Mouse (Mus musculus) CD4-positive naive resting alpha-beta T cell, adult 76 days (primary cell): ENCODE results near the gene Krtap1-5. TPM values are rescaled to one million over a fixed set of nuclear protein-coding genes. Genes with fewer than 3 reads are reported as not detected.

ENCODE experiments used
- total RNA-seq: library from RNA; stranded (reverse); gene quantifications from one replicate; pipeline ENCODE4 v1.2.4, GENCODE M21; 2023

Krtap1-5 gene
- not detected for total RNA-seq

DNA sequence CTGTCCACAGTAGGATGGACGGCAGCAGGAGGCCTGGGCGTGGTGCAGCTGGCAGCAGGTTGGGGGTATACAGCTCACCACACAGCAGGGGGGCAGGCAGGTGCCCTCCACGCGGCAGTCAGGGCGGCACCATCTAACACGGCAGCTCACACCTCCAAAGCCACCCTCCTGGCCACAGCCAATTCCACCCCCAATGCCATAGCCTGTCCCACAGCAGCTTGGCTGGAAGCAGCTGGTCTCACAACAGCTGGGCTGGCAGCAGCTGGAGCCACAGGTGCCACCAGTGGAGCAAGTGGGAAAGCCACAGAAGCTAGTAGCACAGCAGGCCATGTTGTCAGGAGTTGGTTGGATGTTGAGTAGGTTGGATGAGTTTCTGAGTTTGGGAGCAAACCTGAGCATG lies at the start of gene Krtap1-5:
Gene Krtap1-5 (minus strand): TSS at position 381 of the 400 bp plus-strand sequence.

DNA sequence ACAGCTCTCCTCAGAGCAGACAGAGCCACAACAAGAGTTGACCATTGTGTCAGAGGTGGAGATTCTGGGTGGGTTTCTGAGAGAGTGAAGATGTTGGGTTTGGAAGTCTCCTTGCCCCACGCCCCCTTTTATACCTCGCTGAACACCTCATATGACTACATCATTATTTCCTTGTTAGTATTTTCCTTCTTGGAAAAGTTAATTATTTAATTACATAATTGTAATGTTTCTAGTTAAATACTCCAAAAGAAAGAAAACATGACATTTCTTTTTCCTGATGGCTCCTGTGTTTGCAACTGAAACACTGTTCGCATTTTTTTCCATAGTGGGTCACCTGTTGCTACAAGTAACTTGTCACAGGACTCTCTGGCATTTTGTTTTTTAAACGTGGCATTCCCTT lies 47.3 kb upstream of the Krtap1-5 start, which contains the start of gene Krtap4-1:
Gene Krtap4-1 (minus strand): TSS at position 101 of the 400 bp plus-strand sequence.

DNA sequence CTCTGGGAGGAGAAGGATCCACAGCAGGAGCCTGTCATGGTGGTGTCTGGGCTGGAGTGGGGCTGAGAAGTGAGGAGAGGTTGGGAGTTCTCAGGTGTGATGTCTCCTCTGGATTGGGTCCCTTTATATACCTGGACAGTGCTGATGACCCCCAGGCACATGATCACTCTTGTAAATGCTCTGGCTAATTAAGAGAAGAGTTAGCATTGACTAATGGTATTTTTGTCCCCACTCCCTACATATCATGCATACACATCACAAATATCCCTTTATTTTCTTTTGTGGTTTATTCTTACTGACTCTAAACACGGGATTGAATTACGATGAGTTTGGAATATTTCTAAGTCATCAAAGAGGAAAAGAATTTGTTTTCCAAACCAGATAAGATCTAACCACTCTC lies 39.5 kb upstream of the Krtap1-5 start, which contains the start of gene Gm11562:
Gene Gm11562 (minus strand): TSS at position 101 of the 400 bp plus-strand sequence.

DNA sequence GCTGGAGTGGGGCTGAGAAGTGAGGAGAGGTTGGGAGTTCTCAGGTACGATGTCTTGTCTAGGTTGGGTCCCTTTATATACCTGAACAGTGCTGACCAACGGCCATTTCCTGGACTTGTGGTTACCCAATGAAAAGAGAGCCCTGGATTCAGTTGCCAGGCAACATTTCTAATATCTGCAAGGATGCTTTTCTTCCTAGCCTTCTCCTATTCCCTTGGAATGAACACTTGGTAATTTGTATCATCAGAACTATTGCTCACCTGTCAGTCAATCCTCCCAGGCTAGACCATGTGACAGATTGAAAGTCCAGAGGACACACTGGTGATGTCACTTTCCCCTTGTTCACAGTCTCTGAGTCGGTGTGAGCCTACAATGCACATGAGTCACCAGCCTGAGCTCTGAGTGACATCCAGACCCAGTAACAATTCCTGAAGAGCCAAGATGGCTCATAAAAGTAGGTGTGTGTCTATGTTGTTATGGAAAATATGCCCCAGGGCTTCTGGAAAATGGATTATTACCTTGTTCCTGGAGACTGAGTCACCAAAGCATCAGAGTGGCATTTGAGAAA lies 34.1 kb upstream of the Krtap1-5 start, which contains the start of gene Krtap2-4:
Gene Krtap2-4 (minus strand): TSS at position 51 of the 568 bp plus-strand sequence.

DNA sequence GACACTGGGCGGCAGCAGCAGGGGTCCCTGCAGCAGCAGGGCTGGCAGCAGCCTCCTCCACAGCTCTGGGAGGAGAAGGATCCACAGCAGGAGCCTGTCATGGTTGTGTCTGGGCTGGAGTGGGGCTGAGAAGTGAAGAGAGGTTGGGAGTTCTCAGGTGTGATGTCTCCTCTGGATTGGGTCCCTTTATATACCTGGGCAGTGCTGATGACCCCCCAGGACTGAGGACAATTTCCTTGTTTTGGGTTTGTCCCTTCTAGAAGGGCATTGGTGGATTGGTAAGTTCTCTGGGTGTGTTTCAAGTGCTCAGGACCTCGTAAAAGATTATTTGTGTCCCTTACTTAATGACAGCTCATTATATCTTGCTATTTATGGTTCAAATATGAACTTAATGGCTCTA lies 29.3 kb upstream of the Krtap1-5 start, which contains the start of gene Gm11937:
Gene Gm11937 (minus strand): TSS at position 101 of the 400 bp plus-strand sequence.

DNA sequence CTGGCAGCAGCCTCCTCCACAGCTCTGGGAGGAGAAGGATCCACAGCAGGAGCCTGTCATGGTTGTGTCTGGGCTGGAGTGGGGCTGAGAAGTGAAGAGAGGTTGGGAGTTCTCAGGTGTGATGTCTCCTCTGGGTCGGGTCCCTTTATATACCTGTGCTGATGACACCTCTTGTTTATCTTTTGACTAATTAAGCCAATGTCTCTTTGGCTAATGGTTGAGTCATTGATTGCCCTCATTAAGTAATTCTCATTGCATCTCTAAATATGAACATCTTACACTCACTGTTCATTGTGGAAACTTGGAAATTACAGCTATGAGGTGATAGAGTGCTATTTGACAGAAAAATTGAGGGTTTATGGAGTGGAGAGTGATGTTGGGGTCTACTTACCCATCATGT lies 22.4 kb upstream of the Krtap1-5 start, which contains the start of gene Gm11938:
Gene Gm11938 (minus strand): TSS at position 101 of the 400 bp plus-strand sequence.

DNA sequence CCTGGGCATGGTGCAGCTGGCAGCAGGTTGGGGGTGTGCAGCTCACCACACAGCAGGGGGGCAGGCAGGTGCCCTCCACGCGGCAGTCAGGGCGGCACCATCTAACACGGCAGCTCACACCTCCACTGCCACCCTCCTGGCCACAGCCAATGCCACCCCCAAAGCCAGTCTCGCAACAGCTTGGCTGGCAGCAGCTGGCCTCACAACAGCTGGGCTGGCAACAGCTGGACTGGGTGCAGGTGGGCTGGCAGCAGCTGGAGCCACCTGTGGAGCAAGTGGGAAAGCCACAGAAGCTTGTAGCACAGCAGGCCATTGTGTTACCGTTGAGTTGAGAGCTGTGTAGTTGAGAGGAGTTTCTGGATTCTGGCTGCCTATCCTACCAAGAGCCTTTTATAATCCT lies 16.9 kb upstream of the Krtap1-5 start, which contains the start of gene Krtap9-3:
Gene Krtap9-3 (minus strand): TSS at position 364 of the 400 bp plus-strand sequence.

DNA sequence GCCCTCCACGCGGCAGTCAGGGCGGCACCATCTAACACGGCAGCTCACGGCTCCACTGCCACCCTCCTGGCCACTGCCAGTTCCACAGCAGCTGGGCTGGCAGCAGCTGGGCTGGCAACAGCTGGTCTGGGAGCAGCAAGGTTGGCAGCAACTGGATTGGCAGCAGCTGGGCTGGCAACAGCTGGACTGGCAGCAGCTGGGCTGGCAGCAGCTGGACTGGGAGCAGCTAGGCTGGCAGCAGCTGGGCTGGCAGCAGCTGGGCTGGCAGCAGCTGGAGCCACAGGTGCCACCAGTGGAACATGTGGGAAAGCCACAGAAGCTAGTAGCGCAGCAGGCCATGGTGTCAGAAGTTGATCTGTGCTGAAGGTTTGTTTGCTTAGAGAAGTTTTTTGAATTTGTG lies 10.2 kb upstream of the Krtap1-5 start, which contains the start of gene Krtap1-3:
Gene Krtap1-3 (minus strand): TSS at position 359 of the 400 bp plus-strand sequence.

DNA sequence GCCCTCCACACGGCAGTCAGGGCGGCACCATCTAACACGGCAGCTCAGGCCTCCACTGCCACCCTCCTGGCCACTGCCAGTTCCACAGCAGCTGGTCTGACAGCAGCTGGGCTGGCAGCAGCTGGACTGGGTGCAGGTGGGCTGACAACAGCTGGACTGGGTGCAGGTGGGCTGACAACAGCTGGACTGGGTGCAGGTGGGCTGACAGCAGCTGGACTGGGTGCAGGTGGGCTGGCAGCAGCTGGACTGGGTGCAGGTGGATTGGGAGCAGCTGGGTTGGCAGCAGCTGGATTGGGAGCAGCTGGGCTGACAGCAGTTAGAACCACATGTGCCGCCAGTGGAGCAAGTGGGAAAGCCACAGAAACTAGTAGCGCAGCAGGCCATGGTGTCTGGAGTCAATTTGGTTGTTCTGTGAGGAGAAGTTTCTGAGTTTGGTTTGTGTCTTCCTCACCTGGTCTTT lies 2.5 kb upstream of the Krtap1-5 start, which contains the start of gene Krtap1-4:
Gene Krtap1-4 (minus strand): TSS at position 410 of the 460 bp plus-strand sequence.

DNA sequence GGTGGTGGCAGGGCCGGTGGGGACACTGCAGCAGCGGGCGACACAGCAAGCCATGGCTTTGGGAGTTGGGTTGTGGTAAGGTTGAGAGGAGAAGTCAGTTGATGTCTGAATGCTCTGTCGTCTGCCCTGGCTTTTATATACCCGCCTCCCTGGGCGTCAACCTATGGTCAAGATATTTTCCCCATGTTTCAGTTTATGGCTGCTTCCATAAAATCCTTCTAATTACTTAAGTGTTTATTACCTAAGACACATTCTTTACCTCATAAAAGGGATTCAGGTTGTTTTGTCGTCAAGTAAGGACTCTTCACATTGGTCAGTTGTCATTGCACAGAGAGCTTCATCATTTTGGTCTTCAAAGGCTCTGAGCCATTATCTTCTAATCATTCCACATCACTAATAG lies 14.3 kb downstream of the Krtap1-5 start, which contains the start of gene Krtap3-1:
Gene Krtap3-1 (minus strand): TSS at position 101 of the 400 bp plus-strand sequence.

DNA sequence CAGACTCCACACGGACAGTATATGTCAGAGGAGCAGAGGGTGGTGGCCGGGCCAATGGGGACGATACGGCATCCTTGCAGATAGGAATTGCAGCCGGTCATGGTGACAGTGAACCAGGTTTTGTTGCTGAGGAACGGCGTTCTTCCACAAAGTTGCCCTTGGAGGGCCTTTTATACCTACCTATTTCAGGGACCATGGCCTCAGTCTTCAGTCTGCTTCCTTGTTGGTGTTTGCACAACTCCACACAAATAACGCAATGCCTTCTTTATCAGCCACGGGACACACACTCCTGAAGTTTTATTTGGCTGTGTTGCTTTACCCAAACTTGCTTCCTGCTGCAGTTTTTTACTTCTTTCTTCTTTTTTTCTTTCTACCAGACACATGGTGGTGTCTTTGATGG lies 21.4 kb downstream of the Krtap1-5 start, which contains the start of gene Gm11939:
Gene Gm11939 (minus strand): TSS at position 101 of the 400 bp plus-strand sequence.

DNA sequence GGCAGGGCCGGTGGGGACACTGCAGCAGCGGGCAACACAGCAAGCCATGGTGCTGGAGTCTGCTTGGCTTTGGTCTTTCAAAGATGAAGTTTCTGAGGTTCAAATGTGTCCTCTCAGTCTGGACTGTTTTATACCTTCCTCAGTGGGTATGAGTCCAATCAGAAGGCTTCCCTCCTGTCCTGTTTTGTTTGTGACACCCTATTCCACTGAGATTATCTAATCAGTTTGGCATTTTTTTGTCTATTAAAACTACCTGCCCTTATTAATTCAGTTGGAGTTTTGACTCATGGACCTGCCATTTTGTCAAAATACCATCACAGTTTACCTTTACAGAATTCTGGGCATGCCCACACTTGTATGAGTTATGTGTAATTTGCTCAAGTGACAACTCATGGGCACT lies 24.1 kb downstream of the Krtap1-5 start, which contains the start of gene Krtap3-2:
Gene Krtap3-2 (minus strand): TSS at position 101 of the 400 bp plus-strand sequence.

DNA sequence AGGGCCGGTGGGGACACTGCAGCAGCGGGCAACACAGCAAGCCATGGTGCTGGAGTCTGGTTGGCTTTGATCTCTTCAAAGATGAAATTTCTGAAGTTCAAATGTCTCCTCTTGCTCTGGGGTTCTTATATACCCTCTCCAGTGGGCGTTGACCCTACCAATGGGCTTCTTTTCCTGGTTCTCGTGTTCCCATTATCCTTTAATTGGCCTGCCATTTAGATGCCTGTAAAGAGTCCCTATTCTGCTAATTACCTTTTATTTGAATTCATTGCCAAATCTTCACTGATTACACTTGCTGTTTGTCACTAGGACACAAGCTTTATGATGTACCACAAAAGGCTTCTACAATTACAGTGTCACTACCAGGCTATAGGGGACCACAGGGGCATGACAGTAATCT lies 30.1 kb downstream of the Krtap1-5 start, which contains the start of gene Krtap3-3:
Gene Krtap3-3 (minus strand): TSS at position 101 of the 400 bp plus-strand sequence.

Other genes with a start within 250 kb of the Krtap1-5 start
- not detected for gene Krt26, start 243.1 kb downstream of the Krtap1-5 start, total RNA-seq
- gene Krt27, start 229.9 kb downstream of the Krtap1-5 start, total RNA-seq, result not detected
- not detected for gene Krt28, start 206.1 kb downstream of the Krtap1-5 start, total RNA-seq
- 4.6 TPM for gene Krt10, start 191.7 kb downstream of the Krtap1-5 start, total RNA-seq
- gene Krt12, start 158.8 kb downstream of the Krtap1-5 start, total RNA-seq, result not detected
- not detected for gene Krt20, start 142.9 kb downstream of the Krtap1-5 start, total RNA-seq
- gene Krt23, start 87.9 kb downstream of the Krtap1-5 start, total RNA-seq, result not detected
- not detected for gene Krt39, start 59.7 kb downstream of the Krtap1-5 start, total RNA-seq
- not detected for gene Krt40, start 37.9 kb downstream of the Krtap1-5 start, total RNA-seq
- gene Krtap3-3, start 30.2 kb downstream of the Krtap1-5 start, total RNA-seq, result not detected
- gene Krtap3-2, start 24.2 kb downstream of the Krtap1-5 start, total RNA-seq, result not detected
- not detected for gene Gm11939, start 21.6 kb downstream of the Krtap1-5 start, total RNA-seq
- not detected for gene Krtap3-1, start 14.4 kb downstream of the Krtap1-5 start, total RNA-seq
- not detected for gene Krtap1-4, start 2.6 kb upstream of the Krtap1-5 start, total RNA-seq
- gene Krtap1-3, start 10.3 kb upstream of the Krtap1-5 start, total RNA-seq, result not detected
- gene Krtap9-3, start 17.1 kb upstream of the Krtap1-5 start, total RNA-seq, result not detected
- not detected for gene Gm11938, start 22.3 kb upstream of the Krtap1-5 start, total RNA-seq
- gene Gm11937, start 29.2 kb upstream of the Krtap1-5 start, total RNA-seq, result not detected
- gene Krtap2-4, start 33.8 kb upstream of the Krtap1-5 start, total RNA-seq, result not detected
- not detected for gene Gm11562, start 39.4 kb upstream of the Krtap1-5 start, total RNA-seq
- gene Krtap4-1, start 47.2 kb upstream of the Krtap1-5 start, total RNA-seq, result not detected
- not detected for gene Krtap4-2, start 54.1 kb upstream of the Krtap1-5 start, total RNA-seq
- gene Krtap4-7, start 63.1 kb upstream of the Krtap1-5 start, total RNA-seq, result not detected
- not detected for gene Gm11555, start 69.2 kb upstream of the Krtap1-5 start, total RNA-seq
- not detected for gene Gm11563, start 77.9 kb upstream of the Krtap1-5 start, total RNA-seq
- gene Krtap4-6, start 84.9 kb upstream of the Krtap1-5 start, total RNA-seq, result not detected
- gene Gm14190, start 109.7 kb upstream of the Krtap1-5 start, total RNA-seq, result not detected
- not detected for gene Gm14180, start 153.3 kb upstream of the Krtap1-5 start, total RNA-seq
- not detected for gene Gm11595, start 191.9 kb upstream of the Krtap1-5 start, total RNA-seq
- gene Krtap4-8, start 199.7 kb upstream of the Krtap1-5 start, total RNA-seq, result not detected
- not detected for gene Krtap4-9, start 204.2 kb upstream of the Krtap1-5 start, total RNA-seq
- not detected for gene Gm11596, start 212.5 kb upstream of the Krtap1-5 start, total RNA-seq
- not detected for gene Gm11569, start 217.9 kb upstream of the Krtap1-5 start, total RNA-seq
- not detected for gene Gm11554, start 223.4 kb upstream of the Krtap1-5 start, total RNA-seq
- gene Krtap4-13, start 228.9 kb upstream of the Krtap1-5 start, total RNA-seq, result not detected
- gene Gm11564, start 234.7 kb upstream of the Krtap1-5 start, total RNA-seq, result not detected